Mouse (Mus musculus) kidney, adult 9 months (tissue): Measurements from ENCODE around the gene Dock10.

Source experiments
- DNase-seq: peaks from one replicate; pipeline ENCODE4 v3.0.0; 2022

Dock10 gene

GRCm38 (mm10) chr1:80606131-80606754 is 152.1 kb downstream of the Dock10 start:
- no peak for DNase-seq

GRCm38 (mm10) chr1:80604332-80604731 is 154.0 kb downstream of the Dock10 start:
- no peak for DNase-seq

GRCm38 (mm10) chr1:80603081-80603480 is 155.2 kb downstream of the Dock10 start:
- no peak for DNase-seq

- no peak for DNase-seq
Observed at GRCm38 (mm10) chr1:80583281-80583680, 175.0 kb downstream of the Dock10 start.

GRCm38 (mm10) chr1:80582186-80582585 is 176.1 kb downstream of the Dock10 start:
- DNase-seq, result no peak

- DNase-seq, result no peak
Observed at GRCm38 (mm10) chr1:80576898-80577297, 181.4 kb downstream of the Dock10 start.

- DNase-seq, result no peak
Observed at GRCm38 (mm10) chr1:80556446-80556845, 201.9 kb downstream of the Dock10 start.

- no peak for DNase-seq
Observed at GRCm38 (mm10) chr1:80541522-80541921, 216.8 kb downstream of the Dock10 start.

GRCm38 (mm10) chr1:80522197-80522596 is 236.1 kb downstream of the Dock10 start:
- no peak for DNase-seq

GRCm38 (mm10) chr1:80520456-80520855 is 237.9 kb downstream of the Dock10 start:
- no peak for DNase-seq

GRCm38 (mm10) chr1:80519893-80520292 is 238.4 kb downstream of the Dock10 start:
- DNase-seq, result no peak

- DNase-seq, result peak; percentile 5
Observed at GRCm38 (mm10) chr1:80515836-80516235, 242.5 kb downstream of the Dock10 start.

- DNase-seq, result peak; percentile 7
Observed at GRCm38 (mm10) chr1:80512210-80512948, 245.9 kb downstream of the Dock10 start.

GRCm38 (mm10) chr1:80504757-80505156 is 253.6 kb downstream of the Dock10 start:
- DNase-seq, result peak; percentile 7

GRCm38 (mm10) chr1:80504081-80504480 is 254.2 kb downstream of the Dock10 start:
- DNase-seq, result no peak

GRCm38 (mm10) chr1:80502456-80503165 is 255.7 kb downstream of the Dock10 start:
- DNase-seq, result no peak

- no peak for DNase-seq
Observed at GRCm38 (mm10) chr1:80499264-80499663, 259.1 kb downstream of the Dock10 start.

GRCm38 (mm10) chr1:80496360-80496759 is 262.0 kb downstream of the Dock10 start:
- DNase-seq, result no peak

- DNase-seq, result no peak
Observed at GRCm38 (mm10) chr1:80483419-80483818, 274.9 kb downstream of the Dock10 start.

GRCm38 (mm10) chr1:80474942-80475341 is 283.4 kb downstream of the Dock10 start:
- DNase-seq, result no peak

- no peak for DNase-seq
Observed at GRCm38 (mm10) chr1:80472395-80472794, 285.9 kb downstream of the Dock10 start.

GRCm38 (mm10) chr1:80461348-80461747 is 297.0 kb downstream of the Dock10 start, which contains the start of gene Gm45261:
Gene Gm45261 (minus strand): TSS chr1:80461448.
- no peak for DNase-seq

GRCm38 (mm10) chr1:80459923-80460322 is 298.4 kb downstream of the Dock10 start:
- DNase-seq, result no peak

- no peak for DNase-seq
Observed at GRCm38 (mm10) chr1:80459477-80459876, 298.9 kb downstream of the Dock10 start.
